Mouse (Mus musculus) spleen, adult 2 months (tissue): ENCODE measurements around the gene Ppm1b.

Experiments used
- CTCF ChIP-seq: fragments of 200-500 bp; IDR thresholded peaks from 2 replicates; pipeline ENCODE4 v1.5.1; 2011; ENCODE audit warnings: mild to moderate bottlenecking, inconsistent platforms; ENCODE audit not compliant: insufficient read depth, insufficient read length, insufficient replicate concordance; ENCODE audit errors: extremely low read depth
- POLR2A ChIP-seq: fragments of 200-500 bp; IDR thresholded peaks from 2 replicates; pipeline ENCODE4 v1.6.1; 2011; ENCODE audit warnings: low read depth, low read length, inconsistent platforms

DNA sequence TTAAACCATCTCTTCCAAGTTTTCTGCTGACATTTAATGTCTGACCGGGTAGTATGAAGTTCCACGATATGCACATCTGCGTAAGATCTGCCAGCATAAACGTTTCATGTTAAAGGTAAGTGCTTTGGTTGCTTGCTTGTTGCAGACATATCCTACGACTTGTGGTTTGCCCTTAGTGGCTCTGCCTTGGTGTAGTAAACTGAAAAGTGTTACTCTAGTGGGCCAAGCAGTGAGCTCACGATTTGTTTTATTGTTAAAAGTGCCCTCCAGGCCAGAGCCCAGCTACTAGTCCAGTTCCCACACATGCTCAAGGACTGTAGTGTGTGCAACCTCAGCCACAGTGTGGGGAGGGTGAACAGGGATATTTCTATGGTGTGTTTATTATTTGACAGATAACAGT, 69.9 kb downstream of the Ppm1b start:
- TF ChIP-seq CTCF (no peak), POLR2A (no peak)
